Comparison of ENCODE assay signal across 7 mouse cellular contexts in genomic region chr1:165762914-165763634, GRCm38 (mm10). TPM values are rescaled to one million over a fixed set of nuclear protein-coding genes. Genes with fewer than 3 reads are reported as not detected.
DNase-seq lines count a peak whose midpoint lies in the region; ATAC-seq lines count a peak whose summit lies in the region.

No protein-coding gene starts in this region.

- ATAC-seq in limb, embryonic 15.5 days (ENCODE audit: insufficient number of reproducible peaks, low FRiP score, low TSS enrichment, low read depth), result peak; percentile 25; the same call in 1 of the 2 replicates

- peaks cover 47% of the 10 kb centered on the region for H3K27me3 ChIP-seq in forebrain, embryonic 10.5 days (ENCODE audit: poor library complexity, severe bottlenecking)
- H3K27me3 ChIP-seq in limb, embryonic 15.5 days, result 0 out of 2 replicates have a peak, but pooled peaks cover 13% of the 10 kb centered on the region
- no peaks in the 10 kb centered on the region for H3K27me3 ChIP-seq in splenic B cell, adult 2 months (ENCODE audit: control insufficient read depth, insufficient read depth, low read length, poor library complexity, severe bottlenecking)

- no peaks in the 10 kb centered on the region for H3K36me3 ChIP-seq in forebrain, embryonic 10.5 days (replicated peaks)
- no peaks in the 10 kb centered on the region for H3K36me3 ChIP-seq in limb, embryonic 15.5 days
- no peaks in the 10 kb centered on the region for H3K36me3 ChIP-seq in splenic B cell, adult 2 months (ENCODE audit: control insufficient read depth, insufficient read depth, low read length, poor library complexity, severe bottlenecking)

- H3K9me3 ChIP-seq in forebrain, embryonic 10.5 days, result no peaks in the 10 kb centered on the region; the same call in 1 of the 2 replicates
- H3K9me3 ChIP-seq in limb, embryonic 15.5 days, result no peaks in the 10 kb centered on the region

- peak; percentile 79 for DNase-seq in 416B (ENCODE audit: low read depth)
- DNase-seq in B cell, adult 2 months, result peak; percentile 25 to 28
- DNase-seq in forebrain, embryonic 10.5 days (ENCODE audit: extremely low spot score, low spot score), result no peak
- DNase-seq in splenic B cell, adult 2 months (ENCODE audit: low read depth, low spot score), result peak; percentile 63
- no peak for DNase-seq in embryo, embryonic 10 days (ENCODE audit: low spot score)
- DNase-seq in layer of hippocampus, adult 8-10 months (ENCODE audit: low spot score in 2 of 2), result no peak

- peak overlapping the region; percentile 73 for H3K4me3 ChIP-seq in forebrain, embryonic 10.5 days
- peak overlapping the region; percentile 83 for H3K4me3 ChIP-seq in limb, embryonic 15.5 days

- H3K9ac ChIP-seq in limb, embryonic 15.5 days, result no peak overlapping the region

- H3K4me2 ChIP-seq in limb, embryonic 15.5 days, result peak overlapping the region; percentile 90

- H3K27ac ChIP-seq in forebrain, embryonic 10.5 days, result 0 out of 2 replicates have a peak overlapping the region, but pooled peaks have one; percentile 5
- H3K27ac ChIP-seq in limb, embryonic 15.5 days, result no peak overlapping the region

- WGBS in forebrain, embryonic 10.5 days, result 35% methylated on average over 14 of the region's 14 CpGs
- WGBS in limb, embryonic 15.5 days, result 24% methylated on average over 14 of the region's 14 CpGs

- H3K4me1 ChIP-seq in forebrain, embryonic 10.5 days, result peaks cover 32% of the 10 kb centered on the region
- H3K4me1 ChIP-seq in limb, embryonic 15.5 days, result peaks cover 17% of the 10 kb centered on the region

RNA-seq across cellular contexts. Expression of gene Creg1, which starts 0.5 kb away (rescaled TPM):
- 33.7 and 34.3 TPM in 2 replicates for polyA plus RNA-seq in forebrain, embryonic 10.5 days (2016; fragmentation: Nextera tagmentation; extraction: Ambion mirVana)
- 66.9 and 67.9 TPM in 2 replicates for polyA plus RNA-seq in limb, embryonic 15.5 days (2015; fragmentation: Nextera tagmentation; extraction: Ambion mirVana)
- total RNA-seq in layer of hippocampus, adult 8-10 months (2022), result 10 to 100 TPM; 27.6 to 49.9 (median 40.4) TPM

RNA-seq across cellular contexts. Expression of gene Cd247, which starts 25.4 kb away (rescaled TPM):
- polyA plus RNA-seq in forebrain, embryonic 10.5 days (2016; fragmentation: Nextera tagmentation; extraction: Ambion mirVana), result 1.2 and 1.4 TPM in 2 replicates
- 0.61 and 0.96 TPM in 2 replicates for polyA plus RNA-seq in limb, embryonic 15.5 days (2015; fragmentation: Nextera tagmentation; extraction: Ambion mirVana)
- total RNA-seq in layer of hippocampus, adult 8-10 months (2022), result under 1 TPM in 1 of 4 experiments, not detected in 3; 0.43 TPM

RNA-seq across cellular contexts. Expression of gene Rcsd1, which starts 53.5 kb away (rescaled TPM):
- polyA plus RNA-seq in forebrain, embryonic 10.5 days (2016; fragmentation: Nextera tagmentation; extraction: Ambion mirVana), result 8.3 and 8.4 TPM in 2 replicates
- 17.5 and 23.5 TPM in 2 replicates for polyA plus RNA-seq in limb, embryonic 15.5 days (2015; fragmentation: Nextera tagmentation; extraction: Ambion mirVana)
- total RNA-seq in layer of hippocampus, adult 8-10 months (2022), result 1 to 10 TPM; 4.2 to 8.6 (median 6.3) TPM

Comparison
In these comparisons a context has a peak if more than half of its experiments do, and no peak if none do; other contexts are left out.
1. DNase-seq: peak in 416B (single experiment), B cell, adult 2 months (2 of 2) and splenic B cell, adult 2 months (single experiment); none in forebrain, embryonic 10.5 days (single experiment), embryo, embryonic 10 days (single experiment) and layer of hippocampus, adult 8-10 months (0 of 2).